Mouse (Mus musculus) MEL (cell line): Measurements from ENCODE around the gene Snx3.

Experiments
- BHLHE40 ChIP-seq: IDR thresholded peaks from 2 replicates; pipeline ENCODE4 v1.6.1; 2012; ENCODE audit warnings: low read depth, mild to moderate bottlenecking, inconsistent platforms, low read length, improper control_type of control experiment, borderline replicate concordance
- CTCF ChIP-seq, 3 experiments: IDR thresholded peaks in 2 of 3; conservative IDR thresholded peaks in 1 of 3; 2 replicates each; pipeline ENCODE4 v1.5.1; 2011 to 2012; ENCODE audit warnings: low read length in 3 of 3, low read depth in 2 of 3, mild to moderate bottlenecking in 2 of 3, improper control_type of control experiment in 1 of 3, inconsistent platforms in 1 of 3, mixed read lengths in 1 of 3, moderate library complexity in 1 of 3; ENCODE audit not compliant: control insufficient read depth in 1 of 3, insufficient read depth in 1 of 3, poor library complexity in 1 of 3, severe bottlenecking in 1 of 3
- EP300 ChIP-seq, 2 experiments: IDR thresholded peaks; 2 replicates each; pipeline ENCODE4 v1.6.1; 2011; ENCODE audit warnings: improper control_type of control experiment in 2 of 2, low read length in 2 of 2, low read depth in 1 of 2, mild to moderate bottlenecking in 1 of 2
- ETS1 ChIP-seq: IDR thresholded peaks from 2 replicates; pipeline ENCODE4 v1.6.1; 2012; ENCODE audit warnings: low read depth, mild to moderate bottlenecking, inconsistent platforms, low read length, improper control_type of control experiment, moderate library complexity
- GABPA ChIP-seq: IDR thresholded peaks from 2 replicates; pipeline ENCODE4 v1.6.1; 2012; ENCODE audit warnings: low read depth, mild to moderate bottlenecking, inconsistent platforms, low read length, improper control_type of control experiment, moderate library complexity
- GATA1 ChIP-seq: IDR thresholded peaks from 2 replicates; pipeline ENCODE4 v1.6.1; 2011; ENCODE audit warnings: low read depth, low read length, improper control_type of control experiment
- HCFC1 ChIP-seq: IDR thresholded peaks from 2 replicates; pipeline ENCODE4 v1.6.1; 2012; ENCODE audit warnings: low read depth, mild to moderate bottlenecking, inconsistent platforms, low read length, improper control_type of control experiment, moderate library complexity
- KAT2A ChIP-seq: conservative IDR thresholded peaks from 2 replicates; pipeline ENCODE4 v1.6.1; 2012; ENCODE audit warnings: low read depth, low read length, improper control_type of control experiment, inconsistent platforms
- MAFK ChIP-seq: IDR thresholded peaks from 2 replicates; pipeline ENCODE4 v1.6.1; 2011; ENCODE audit warnings: low read depth, mild to moderate bottlenecking, low read length, improper control_type of control experiment, borderline replicate concordance
- MEF2A ChIP-seq: IDR thresholded peaks from 2 replicates; pipeline ENCODE4 v1.6.1; 2014; ENCODE audit warnings: low read depth, mild to moderate bottlenecking, inconsistent platforms, low read length, improper control_type of control experiment; ENCODE audit not compliant: poor library complexity, insufficient replicate concordance, severe bottlenecking; ENCODE audit errors: extremely low read depth
- POLR2A ChIP-seq, 2 experiments: IDR thresholded peaks; 2 replicates each; pipeline ENCODE4 v1.6.1; 2011 to 2012; ENCODE audit warnings: low read length in 2 of 2, mild to moderate bottlenecking in 2 of 2, control low read depth in 1 of 2, improper control_type of control experiment in 1 of 2, low read depth in 1 of 2, moderate library complexity in 1 of 2; ENCODE audit not compliant: control insufficient read depth in 1 of 2, insufficient read depth in 1 of 2, poor library complexity in 1 of 2
- RCOR1 ChIP-seq: IDR thresholded peaks from 2 replicates; pipeline ENCODE4 v1.6.1; 2012; ENCODE audit warnings: low read depth, mild to moderate bottlenecking, inconsistent platforms, low read length, improper control_type of control experiment
- USF2 ChIP-seq, 2 experiments: IDR thresholded peaks; 2 replicates each; pipeline ENCODE4 v1.6.1; 2011 to 2012; ENCODE audit warnings: improper control_type of control experiment in 2 of 2, low read length in 2 of 2, borderline replicate concordance in 1 of 2, inconsistent platforms in 1 of 2, low read depth in 1 of 2, mild to moderate bottlenecking in 1 of 2; ENCODE audit not compliant: insufficient read depth in 1 of 2
- ZMIZ1 ChIP-seq: IDR thresholded peaks from 2 replicates; pipeline ENCODE4 v1.6.1; 2012; ENCODE audit warnings: low read depth, mild to moderate bottlenecking, inconsistent platforms, low read length, improper control_type of control experiment, moderate library complexity

- no peak for TF ChIP-seq POLR2A (IDR thresholded peaks at IDR 0.05; ENCODE audit: control insufficient read depth in 1 of 2, insufficient read depth in 1 of 2, low read depth in 1 of 2, low read length in 2 of 2, poor library complexity in 1 of 2)
- no peak for TF ChIP-seq HCFC1
- TF ChIP-seq CTCF (IDR thresholded peaks at IDR 0.05 in 2 of 3, conservative IDR thresholded peaks at IDR 0.05 in 1 of 3; ENCODE audit: control insufficient read depth in 1 of 3, insufficient read depth in 1 of 3, low read depth in 2 of 3, low read length in 3 of 3, poor library complexity in 1 of 3, severe bottlenecking in 1 of 3), result no peak
- TF ChIP-seq BHLHE40, result no peak
- no peak for TF ChIP-seq USF2 (IDR thresholded peaks at IDR 0.05; ENCODE audit: borderline replicate concordance in 1 of 2, insufficient read depth in 1 of 2, low read depth in 1 of 2, low read length in 2 of 2)
- no peak for TF ChIP-seq ETS1
- TF ChIP-seq MEF2A, result no peak
- no peak for TF ChIP-seq ZMIZ1
- no peak for TF ChIP-seq GABPA
- no peak for TF ChIP-seq EP300 (IDR thresholded peaks at IDR 0.05; ENCODE audit: low read depth in 1 of 2, low read length in 2 of 2)
- no peak for TF ChIP-seq KAT2A
- TF ChIP-seq RCOR1, result no peak
- TF ChIP-seq GATA1, result no peak
- no peak for TF ChIP-seq MAFK
These were observed 44.1 kb downstream of the Snx3 start for GRCm38 (mm10) chr10:42545707-42546503.
